Mouse (Mus musculus) left cerebral cortex, postnatal 4 days (tissue): ENCODE data around the gene Tcirg1. TPM values are rescaled to one million over a fixed set of nuclear protein-coding genes. Genes with fewer than 3 reads are reported as not detected.

Experiments
- DNase-seq: peaks from one replicate; pipeline ENCODE4 v3.0.0-alpha.2; 2022
- intact Hi-C: fragments of 180-260 bp; cut with DNase I; formaldehyde crosslinking; loops from one replicate; pipeline ENCODE4 v1.15.1; 2025
- total RNA-seq, 2 experiments: library from RNA; stranded (reverse); gene quantifications; 2 replicates each; pipeline ENCODE4 v1.2.3; 2021

The Tcirg1 gene
- total RNA-seq, 2 experiments from 2014 or later, result 24.0 to 27.9 TPM

GRCm38 (mm10) chr19:3902966-3903365 is 4.0 kb downstream of the Tcirg1 start:
- intact Hi-C loops, result no loop called here
- DNase-seq, result no peak

GRCm38 (mm10) chr19:3899618-3900017 is 7.3 kb downstream of the Tcirg1 start:
- no peak for DNase-seq
- intact Hi-C loops, result no loop called here

- intact Hi-C loops, result no loop called here
- no peak for DNase-seq
Measured at GRCm38 (mm10) chr19:3898952-3899351, 8.0 kb downstream of the Tcirg1 start.

GRCm38 (mm10) chr19:3897557-3897956 is 9.4 kb downstream of the Tcirg1 start:
- intact Hi-C loops, result no loop called here
- DNase-seq, result no peak

GRCm38 (mm10) chr19:3896208-3896607 is 10.7 kb downstream of the Tcirg1 start:
- no peak for DNase-seq
- intact Hi-C loops, result no loop called here

- intact Hi-C loops, result no loop called here
- peak; percentile 50 for DNase-seq
Measured at GRCm38 (mm10) chr19:3895171-3895631, 11.7 kb downstream of the Tcirg1 start.

- intact Hi-C loops, result no loop called here
- no peak for DNase-seq
Measured at GRCm38 (mm10) chr19:3894294-3894693, 12.6 kb downstream of the Tcirg1 start.

GRCm38 (mm10) chr19:3893545-3894116 is 13.3 kb downstream of the Tcirg1 start:
- DNase-seq, result no peak
- intact Hi-C loops, result no loop called here

- DNase-seq, result no peak
- intact Hi-C loops, result no loop called here
Measured at GRCm38 (mm10) chr19:3890181-3890580, 16.8 kb downstream of the Tcirg1 start.

- DNase-seq, result no peak
- intact Hi-C loops, result no loop called here
Measured at GRCm38 (mm10) chr19:3889096-3889495, 17.8 kb downstream of the Tcirg1 start.

- no peak for DNase-seq
- intact Hi-C loops, result no loop called here
Measured at GRCm38 (mm10) chr19:3884325-3884990, 22.5 kb downstream of the Tcirg1 start.

GRCm38 (mm10) chr19:3882214-3882613 is 24.7 kb downstream of the Tcirg1 start:
- DNase-seq, result no peak
- intact Hi-C loops, result no loop called here

GRCm38 (mm10) chr19:3880054-3880848 is 26.7 kb downstream of the Tcirg1 start:
- intact Hi-C loops, result no loop called here
- no peak for DNase-seq

- intact Hi-C loops, result no loop called here
- no peak for DNase-seq
Measured at GRCm38 (mm10) chr19:3875045-3875444, 31.9 kb downstream of the Tcirg1 start.

GRCm38 (mm10) chr19:3872373-3872772 is 34.6 kb downstream of the Tcirg1 start:
- DNase-seq, result peak; percentile 48

GRCm38 (mm10) chr19:3871468-3871867 is 35.5 kb downstream of the Tcirg1 start:
- intact Hi-C loops, result no loop called here
- no peak for DNase-seq

More at GRCm38 (mm10) chr19:3872373-3872772, 34.6 kb downstream of the Tcirg1 start:
- intact Hi-C loops, result no loop called here

GRCm38 (mm10) chr19:3868290-3868689 is 38.6 kb downstream of the Tcirg1 start:
- intact Hi-C loops, result no loop called here
- DNase-seq, result no peak

GRCm38 (mm10) chr19:3864960-3865359 is 42.0 kb downstream of the Tcirg1 start:
- intact Hi-C loops, result no loop called here
- no peak for DNase-seq

GRCm38 (mm10) chr19:3862713-3863112 is 44.2 kb downstream of the Tcirg1 start:
- no peak for DNase-seq
- intact Hi-C loops, result no loop called here

GRCm38 (mm10) chr19:3857220-3857619 is 49.7 kb downstream of the Tcirg1 start:
- DNase-seq, result peak; percentile 18
- intact Hi-C loops, result no loop called here

GRCm38 (mm10) chr19:3855601-3856000 is 51.3 kb downstream of the Tcirg1 start:
- intact Hi-C loops, result no loop called here
- peak; percentile 21 for DNase-seq

- no peak for DNase-seq
- intact Hi-C loops, result no loop called here
Measured at GRCm38 (mm10) chr19:3855091-3855490, 51.8 kb downstream of the Tcirg1 start.
